Mouse (Mus musculus): ENCODE results near the gene Gm42957.

- TF ChIP-seq CTCF (IDR thresholded peaks at IDR 0.05; ENCODE audit: control insufficient read depth, insufficient read depth, insufficient read length) (no peak), USF1 (IDR thresholded peaks at IDR 0.05; ENCODE audit: low read depth) (no peak), MAX (IDR thresholded peaks at IDR 0.05) (no peak), CEBPB (IDR thresholded peaks at IDR 0.05; ENCODE audit: low read depth) (no peak), MYOD1 (IDR thresholded peaks at IDR 0.05; ENCODE audit: control insufficient read depth, insufficient read length, low read depth) (no peak), FOSL1 (IDR thresholded peaks at IDR 0.05; ENCODE audit: insufficient read depth, low read length, poor library complexity, severe bottlenecking) (no peak)
These were observed 33.2 kb upstream of the Gm42957 start for GRCm38 (mm10) chr3:96601941-96602703.
